11 mouse cellular contexts compared by ENCODE assay signal in the genomic region with DNA sequence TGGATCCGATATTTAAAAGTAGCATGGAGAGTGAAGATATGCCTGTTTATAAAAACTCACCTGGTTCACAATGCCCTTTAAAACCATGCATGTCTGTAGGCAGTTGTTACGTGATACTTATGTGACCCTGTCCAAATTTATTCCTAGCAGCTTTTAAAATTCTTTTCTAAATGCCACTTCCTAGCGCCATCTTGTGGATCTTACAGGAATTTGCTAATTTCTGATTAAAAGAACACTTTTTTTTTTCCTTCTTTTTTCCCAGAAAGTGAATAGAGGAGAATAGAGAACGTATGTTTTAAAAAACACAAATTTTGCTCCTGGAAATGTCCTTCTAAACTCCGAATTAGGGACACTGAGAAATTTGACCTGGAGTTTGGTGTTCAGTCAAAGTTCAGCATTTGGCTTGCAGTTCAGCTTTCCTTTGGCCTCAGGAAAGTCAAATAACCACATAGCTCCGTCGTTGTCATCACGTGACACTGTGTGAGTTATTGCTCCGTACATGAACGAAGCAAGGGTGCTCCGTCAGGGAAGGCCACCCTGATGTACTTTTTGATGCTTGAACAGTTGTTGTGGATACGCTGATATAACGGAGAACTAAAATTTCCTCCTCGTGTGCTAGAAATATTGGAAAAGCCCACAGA. TPM values are rescaled to one million over a fixed set of nuclear protein-coding genes. Genes with fewer than 3 reads are reported as not detected.
A peak's percentile ranks its signal among the peaks of the same experiment; 100 is the strongest.
DNase-seq lines count a peak whose midpoint lies in the region; ATAC-seq lines count a peak whose summit lies in the region.
"Had no signal": no experiment of that assay in that cellular context is flagged by ENCODE, and none has a peak within 500 bp of the region (broad histone marks: within the 10 kb centered on the region; RNA-seq: fewer than 3 reads in every experiment).

No protein-coding gene starts in this region.

- H3K4me3 ChIP-seq in hindbrain, embryonic 11.5 days (ENCODE audit: low read depth, low read length): no peak overlapping the region
- no peak overlapping the region for H3K4me3 ChIP-seq in hindbrain, embryonic 16.5 days (ENCODE audit: low read length)
- no peak overlapping the region for H3K4me3 ChIP-seq in midbrain, embryonic 14.5 days (replicated peaks; ENCODE audit: low read depth, low read length)
- no peak overlapping the region for H3K4me3 ChIP-seq in midbrain, embryonic 15.5 days
- H3K4me3 ChIP-seq: embryonic facial prominence, embryonic 13.5 days; lung, embryonic 15.5 days had no signal

- no peaks in the 10 kb centered on the region for H3K9me3 ChIP-seq in hindbrain, embryonic 11.5 days (ENCODE audit: control insufficient read depth, low read length)
- H3K9me3 ChIP-seq in hindbrain, embryonic 16.5 days (ENCODE audit: control insufficient read depth, low read length): no peaks in the 10 kb centered on the region
- no peaks in the 10 kb centered on the region for H3K9me3 ChIP-seq in midbrain, embryonic 14.5 days (ENCODE audit: control insufficient read depth, low read length)
- no peaks in the 10 kb centered on the region for H3K9me3 ChIP-seq in midbrain, embryonic 15.5 days
- H3K9me3 ChIP-seq: embryonic facial prominence, embryonic 13.5 days; lung, embryonic 15.5 days had no signal

- H3K4me2 ChIP-seq in hindbrain, embryonic 11.5 days (replicated peaks; ENCODE audit: low read depth, low read length): no peak overlapping the region
- H3K4me2 ChIP-seq in hindbrain, embryonic 16.5 days (ENCODE audit: low read length): no peak overlapping the region
- H3K4me2 ChIP-seq in midbrain, embryonic 14.5 days (ENCODE audit: low read length): no peak overlapping the region
- no peak overlapping the region for H3K4me2 ChIP-seq in midbrain, embryonic 15.5 days
- H3K4me2 ChIP-seq: embryonic facial prominence, embryonic 13.5 days; lung, embryonic 15.5 days had no signal

- H3K9ac ChIP-seq in hindbrain, embryonic 11.5 days (ENCODE audit: low read depth, low read length): no peak overlapping the region
- H3K9ac ChIP-seq in hindbrain, embryonic 16.5 days (ENCODE audit: low read depth, low read length): no peak overlapping the region
- no peak overlapping the region for H3K9ac ChIP-seq in midbrain, embryonic 14.5 days (replicated peaks; ENCODE audit: low read length)
- H3K9ac ChIP-seq in midbrain, embryonic 15.5 days: no peak overlapping the region
- H3K9ac ChIP-seq: embryonic facial prominence, embryonic 13.5 days; lung, embryonic 15.5 days had no signal

- no peaks in the 10 kb centered on the region for H3K36me3 ChIP-seq in hindbrain, embryonic 11.5 days (ENCODE audit: control insufficient read depth, insufficient read depth, low read length)
- no peaks in the 10 kb centered on the region for H3K36me3 ChIP-seq in hindbrain, embryonic 16.5 days (ENCODE audit: control insufficient read depth, insufficient read depth, low read length)
- H3K36me3 ChIP-seq in midbrain, embryonic 14.5 days (ENCODE audit: control insufficient read depth, insufficient read depth, low read length): no peaks in the 10 kb centered on the region
- H3K36me3 ChIP-seq in midbrain, embryonic 15.5 days (replicated peaks): no peaks in the 10 kb centered on the region
- H3K36me3 ChIP-seq: embryonic facial prominence, embryonic 13.5 days; lung, embryonic 15.5 days had no signal

- H3K27ac ChIP-seq in hindbrain, embryonic 11.5 days (ENCODE audit: low read depth, low read length): no peak overlapping the region
- H3K27ac ChIP-seq in hindbrain, embryonic 16.5 days (ENCODE audit: low read depth, low read length): no peak overlapping the region
- no peak overlapping the region for H3K27ac ChIP-seq in midbrain, embryonic 14.5 days (replicated peaks; ENCODE audit: low read depth, low read length)
- no peak overlapping the region for H3K27ac ChIP-seq in midbrain, embryonic 15.5 days
- H3K27ac ChIP-seq: embryonic facial prominence, embryonic 13.5 days; lung, embryonic 15.5 days had no signal

- WGBS in hindbrain, embryonic 11.5 days: 57% methylated on average over 14 of the region's 14 CpGs
- WGBS in hindbrain, embryonic 16.5 days: 58% methylated on average over 14 of the region's 14 CpGs
- WGBS in midbrain, embryonic 14.5 days: 62% methylated on average over 14 of the region's 14 CpGs
- WGBS in midbrain, embryonic 15.5 days: 59% methylated on average over 14 of the region's 14 CpGs

- peak; percentile 52 for DNase-seq in hindbrain, embryonic 11.5 days (ENCODE audit: low spot score)
- peak; percentile 80 for DNase-seq in midbrain, embryonic 14.5 days
- DNase-seq in embryo, embryonic 11.5 days (ENCODE audit: low read depth, low spot score): peak; percentile 16
- DNase-seq in thymus, adult 18-20 months: no peak
- no peak for DNase-seq in urinary bladder, postnatal 4 days (ENCODE audit: low spot score in 2 of 2)
- no peak for DNase-seq in thymus, postnatal 4 days
- DNase-seq: kidney, postnatal 25 days had no signal

- no peaks in the 10 kb centered on the region for H3K4me1 ChIP-seq in hindbrain, embryonic 11.5 days (replicated peaks; ENCODE audit: control insufficient read depth, insufficient read depth, low read length)
- H3K4me1 ChIP-seq in hindbrain, embryonic 16.5 days (ENCODE audit: control insufficient read depth, insufficient read depth, low read depth, low read length): no peaks in the 10 kb centered on the region
- no peaks in the 10 kb centered on the region for H3K4me1 ChIP-seq in midbrain, embryonic 14.5 days (ENCODE audit: control insufficient read depth, insufficient read depth, low read length)
- no peaks in the 10 kb centered on the region for H3K4me1 ChIP-seq in midbrain, embryonic 15.5 days
- H3K4me1 ChIP-seq: lung, embryonic 15.5 days had no signal

- ATAC-seq in hindbrain, embryonic 11.5 days (ENCODE audit: low FRiP score): no peak
- ATAC-seq in hindbrain, embryonic 16.5 days: no peak
- no peak for ATAC-seq in midbrain, embryonic 14.5 days (ENCODE audit: low FRiP score, low TSS enrichment)
- ATAC-seq in midbrain, embryonic 15.5 days (replicated peaks): no peak

- H3K27me3 ChIP-seq in hindbrain, embryonic 11.5 days (ENCODE audit: control insufficient read depth, insufficient read depth, low read length): no peaks in the 10 kb centered on the region
- H3K27me3 ChIP-seq in hindbrain, embryonic 16.5 days (replicated peaks; ENCODE audit: control insufficient read depth, insufficient read depth, low read length): no peaks in the 10 kb centered on the region
- no peaks in the 10 kb centered on the region for H3K27me3 ChIP-seq in midbrain, embryonic 14.5 days (ENCODE audit: control insufficient read depth, insufficient read depth, low read length)
- no peaks in the 10 kb centered on the region for H3K27me3 ChIP-seq in midbrain, embryonic 15.5 days (replicated peaks)
- H3K27me3 ChIP-seq: embryonic facial prominence, embryonic 13.5 days; lung, embryonic 15.5 days had no signal

RNA-seq across cellular contexts. Expression of a gene that starts 38.1 kb away (rescaled TPM):
- 15.3 and 15.7 TPM in 2 replicates for polyA plus RNA-seq in hindbrain, embryonic 11.5 days (2014; fragmentation: Nextera tagmentation; extraction: Ambion mirVana)
- polyA plus RNA-seq in hindbrain, embryonic 16.5 days (2015; fragmentation: Nextera tagmentation; extraction: Ambion mirVana): 21.3 and 24.3 TPM in 2 replicates
- polyA plus RNA-seq in midbrain, embryonic 14.5 days (2014; fragmentation: Nextera tagmentation; extraction: Ambion mirVana): 20.9 and 21.4 TPM in 2 replicates
- polyA plus RNA-seq in midbrain, embryonic 15.5 days (2015; fragmentation: Nextera tagmentation; extraction: Ambion mirVana): 16.8 and 17.3 TPM in 2 replicates

Comparison
In these comparisons a context has a peak if more than half of its experiments do, and no peak if none do; other contexts are left out.
1. DNase-seq: peak in hindbrain, embryonic 11.5 days (single experiment), midbrain, embryonic 14.5 days (single experiment) and embryo, embryonic 11.5 days (single experiment); none in thymus, adult 18-20 months (0 of 2), urinary bladder, postnatal 4 days (0 of 2) and thymus, postnatal 4 days (single experiment).